Mouse (Mus musculus): ENCODE results near the gene Acap2.

GRCm38 (mm10) chr16:31167934-31168333, 33.1 kb downstream of the Acap2 start:
- TF ChIP-seq EP300 (IDR thresholded peaks at IDR 0.05; ENCODE audit: insufficient read depth, low read depth, low read length) = no peak
- no peak for TF ChIP-seq CTCF (IDR thresholded peaks at IDR 0.05; ENCODE audit: low read depth, low read length)
